Mouse (Mus musculus): ENCODE measurements around the gene Zfp62. TPM values are rescaled to one million over a fixed set of nuclear protein-coding genes. Genes with fewer than 3 reads are reported as not detected.
"Not testable (repeated sequence)": the region's sequence is repeated elsewhere in the genome, so short reads cannot be mapped to it uniquely, and the experiment has no call there.

The Zfp62 gene
- polyA plus RNA-seq, 1 experiment from 2014 or later: 29.4 TPM

DNA sequence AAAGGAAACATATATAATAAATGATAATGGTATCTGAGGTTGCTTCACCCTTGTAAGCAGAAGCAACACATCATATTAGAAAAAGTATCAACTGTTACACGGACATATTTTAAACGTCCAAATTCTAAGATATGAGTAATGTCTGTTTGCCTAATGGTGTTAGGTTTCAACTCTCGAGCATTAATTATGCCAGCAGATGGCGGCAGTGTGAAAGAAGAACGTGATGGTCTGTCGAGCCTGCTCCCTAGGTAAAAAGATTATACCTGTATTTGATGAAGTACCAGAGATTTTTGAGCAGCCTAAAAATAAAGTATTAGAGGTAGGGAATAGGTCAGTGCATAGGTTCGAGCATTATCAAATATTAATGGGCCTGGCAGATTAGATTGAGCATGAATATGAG is 13.4 kb upstream of the Zfp62 start:
- H3K4me2 ChIP-seq (ENCODE audit: low read length): no peak overlapping the region
- no peaks in the 10 kb centered on the region for H3K9me3 ChIP-seq (replicated peaks; ENCODE audit: low read length)
- no peaks in the 10 kb centered on the region for H3K27me3 ChIP-seq (ENCODE audit: insufficient read depth, low read length)
- no peaks in the 10 kb centered on the region for H3K36me3 ChIP-seq (ENCODE audit: insufficient read depth, low read length)
- peak; percentile 84 for TF ChIP-seq CTCF (IDR thresholded peaks at IDR 0.05; ENCODE audit: low read depth)
- ATAC-seq (replicated peaks; ENCODE audit: low FRiP score, low read depth) (no peak), DNase-seq (ENCODE audit: low spot score) (peak; percentile 77)
- no peaks in the 10 kb centered on the region for H3K4me1 ChIP-seq (replicated peaks; ENCODE audit: insufficient read depth, low read length)
- WGBS: 4% methylated on average over 7 of the region's 7 CpGs
- H3K4me3 ChIP-seq (replicated peaks; ENCODE audit: low read depth, low read length): no peak overlapping the region
- no peak overlapping the region for H3K27ac ChIP-seq
- no peak overlapping the region for H3K9ac ChIP-seq (ENCODE audit: low read depth, low read length)

DNA sequence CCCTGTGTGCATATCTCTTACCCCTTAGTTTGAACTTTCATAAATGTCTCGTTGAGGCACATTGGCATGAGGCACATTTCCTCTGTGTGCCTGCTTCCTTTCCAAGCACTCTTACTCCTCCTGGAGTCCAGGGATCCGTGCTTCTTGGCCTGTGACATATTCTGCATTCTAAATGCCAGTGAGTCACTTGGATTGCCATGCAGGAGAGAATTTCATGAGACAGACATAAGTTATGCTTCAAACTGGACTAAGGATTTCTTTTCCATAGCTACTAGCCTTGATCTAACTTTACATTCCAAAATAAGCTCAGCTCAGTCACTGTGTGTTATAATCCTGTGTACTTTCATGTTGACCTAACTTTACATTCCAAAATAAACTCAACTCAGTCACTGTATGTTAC is 12.0 kb upstream of the Zfp62 start:
- DNase-seq (ENCODE audit: low spot score) (no peak), ATAC-seq (replicated peaks; ENCODE audit: low FRiP score, low read depth) (no peak)
- Histone ChIP-seq H3K36me3 (ENCODE audit: insufficient read depth, low read length) (no peaks in the 10 kb centered on the region), H3K27ac (no peak overlapping the region), H3K9ac (ENCODE audit: low read depth, low read length) (no peak overlapping the region), H3K4me1 (replicated peaks; ENCODE audit: insufficient read depth, low read length) (no peaks in the 10 kb centered on the region), H3K4me2 (ENCODE audit: low read length) (no peak overlapping the region), H3K27me3 (ENCODE audit: insufficient read depth, low read length) (no peaks in the 10 kb centered on the region), H3K9me3 (replicated peaks; ENCODE audit: low read length) (no peaks in the 10 kb centered on the region), H3K4me3 (replicated peaks; ENCODE audit: low read depth, low read length) (no peak overlapping the region)
- WGBS: 43% methylated on average over 2 of the region's 2 CpGs
- TF ChIP-seq CTCF (IDR thresholded peaks at IDR 0.05; ENCODE audit: low read depth): no peak

DNA sequence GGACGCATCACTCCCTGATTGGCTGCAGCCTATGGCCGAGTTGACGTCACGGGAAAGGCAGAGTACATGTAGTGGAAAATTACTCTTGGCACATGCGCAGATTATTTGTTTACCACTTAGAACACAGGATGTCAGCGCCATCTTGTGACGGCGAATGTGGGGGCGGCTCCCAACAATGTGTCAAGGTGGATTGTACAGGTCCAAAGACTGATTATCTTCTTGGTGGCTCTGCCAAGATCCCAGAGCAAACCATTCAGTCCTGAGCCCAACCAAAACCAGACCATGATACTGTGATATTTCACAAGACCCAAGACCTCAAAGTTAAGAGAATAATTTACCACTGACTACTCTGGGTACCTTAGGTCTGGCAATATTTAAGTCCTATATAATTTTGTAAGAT is 8.3 kb upstream of the Zfp62 start:
- ATAC-seq (replicated peaks; ENCODE audit: low FRiP score, low read depth); DNase-seq (ENCODE audit: low spot score); H3K4me1 ChIP-seq (replicated peaks; ENCODE audit: insufficient read depth, low read length); H3K4me3 ChIP-seq (replicated peaks; ENCODE audit: low read depth, low read length); H3K36me3 ChIP-seq (ENCODE audit: insufficient read depth, low read length); H3K27ac ChIP-seq; H3K4me2 ChIP-seq (ENCODE audit: low read length); H3K27me3 ChIP-seq (ENCODE audit: insufficient read depth, low read length); H3K9me3 ChIP-seq (replicated peaks; ENCODE audit: low read length); H3K9ac ChIP-seq (ENCODE audit: low read depth, low read length): not testable (repeated sequence)
- WGBS: 94% methylated on average over 8 of the region's 9 CpGs

DNA sequence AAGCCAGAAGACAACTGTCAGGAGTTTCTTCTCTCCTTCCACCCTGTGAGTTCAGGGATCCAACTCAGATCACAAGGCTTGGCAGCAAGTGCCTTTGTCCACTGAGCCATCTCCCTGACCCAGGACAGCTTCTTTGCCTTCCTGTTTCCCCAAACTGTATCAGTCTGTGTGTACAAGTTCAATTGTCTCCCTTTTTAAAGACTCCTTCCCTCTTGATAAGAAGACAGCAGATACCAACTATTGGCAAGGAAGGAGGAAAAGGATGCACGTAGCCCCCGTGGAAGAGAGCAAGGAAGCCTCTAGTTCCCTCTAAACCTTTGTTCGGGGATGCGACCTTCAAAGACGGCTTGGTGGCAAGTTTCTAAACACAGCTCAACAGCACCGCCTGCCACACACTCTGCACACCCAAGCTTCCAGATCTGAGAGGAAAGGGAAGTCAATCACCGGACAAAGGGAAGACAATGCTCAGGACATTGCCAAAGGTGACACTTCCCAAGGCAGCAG is 7.2 kb upstream of the Zfp62 start:
- H3K4me1 ChIP-seq (replicated peaks; ENCODE audit: insufficient read depth, low read length): no peaks in the 10 kb centered on the region
- H3K4me3 ChIP-seq (replicated peaks; ENCODE audit: low read depth, low read length): no peak overlapping the region
- WGBS: 68% methylated on average over 7 of the region's 7 CpGs
- no peak overlapping the region for H3K9ac ChIP-seq (ENCODE audit: low read depth, low read length)
- no peak for TF ChIP-seq CTCF (IDR thresholded peaks at IDR 0.05; ENCODE audit: low read depth)
- H3K27ac ChIP-seq: no peak overlapping the region
- no peaks in the 10 kb centered on the region for H3K27me3 ChIP-seq (ENCODE audit: insufficient read depth, low read length)
- H3K9me3 ChIP-seq (replicated peaks; ENCODE audit: low read length): no peaks in the 10 kb centered on the region
- no peak overlapping the region for H3K4me2 ChIP-seq (ENCODE audit: low read length)
- no peak for ATAC-seq (replicated peaks; ENCODE audit: low FRiP score, low read depth)
- DNase-seq (ENCODE audit: low spot score): peak; percentile 32
- no peaks in the 10 kb centered on the region for H3K36me3 ChIP-seq (ENCODE audit: insufficient read depth, low read length)

DNA sequence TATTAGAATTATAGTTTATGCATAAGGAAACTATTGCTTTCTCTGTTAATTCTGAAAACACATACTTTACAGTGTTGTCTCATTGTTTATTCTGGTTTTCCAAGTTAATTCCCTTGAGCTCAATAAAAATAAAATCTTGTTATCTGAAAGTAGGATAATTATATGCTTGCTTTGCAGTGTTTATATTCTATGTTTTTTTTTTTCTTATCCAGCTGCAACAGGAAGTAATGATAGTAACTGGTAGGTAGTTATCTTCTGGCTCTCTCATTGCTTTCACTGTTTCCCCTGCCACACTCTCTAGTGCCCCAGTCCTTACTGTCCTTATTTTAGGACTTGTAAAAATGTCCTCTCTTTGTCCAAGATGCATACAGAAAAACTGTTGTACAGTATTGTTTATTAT is 2.4 kb upstream of the Zfp62 start:
- no peak for ATAC-seq (replicated peaks; ENCODE audit: low FRiP score, low read depth)
- H3K36me3 ChIP-seq (ENCODE audit: insufficient read depth, low read length): no peaks in the 10 kb centered on the region
- no peak overlapping the region for H3K4me3 ChIP-seq (replicated peaks; ENCODE audit: low read depth, low read length)
- H3K4me2 ChIP-seq (ENCODE audit: low read length): no peak overlapping the region
- no peak overlapping the region for H3K9ac ChIP-seq (ENCODE audit: low read depth, low read length)
- no peak for TF ChIP-seq CTCF (IDR thresholded peaks at IDR 0.05; ENCODE audit: low read depth)
- H3K9me3 ChIP-seq (replicated peaks; ENCODE audit: low read length): no peaks in the 10 kb centered on the region
- no peak for DNase-seq (ENCODE audit: low spot score)
- H3K27ac ChIP-seq: no peak overlapping the region
- no peaks in the 10 kb centered on the region for H3K27me3 ChIP-seq (ENCODE audit: insufficient read depth, low read length)
- peaks cover 13% of the 10 kb centered on the region for H3K4me1 ChIP-seq (replicated peaks; ENCODE audit: insufficient read depth, low read length)

DNA sequence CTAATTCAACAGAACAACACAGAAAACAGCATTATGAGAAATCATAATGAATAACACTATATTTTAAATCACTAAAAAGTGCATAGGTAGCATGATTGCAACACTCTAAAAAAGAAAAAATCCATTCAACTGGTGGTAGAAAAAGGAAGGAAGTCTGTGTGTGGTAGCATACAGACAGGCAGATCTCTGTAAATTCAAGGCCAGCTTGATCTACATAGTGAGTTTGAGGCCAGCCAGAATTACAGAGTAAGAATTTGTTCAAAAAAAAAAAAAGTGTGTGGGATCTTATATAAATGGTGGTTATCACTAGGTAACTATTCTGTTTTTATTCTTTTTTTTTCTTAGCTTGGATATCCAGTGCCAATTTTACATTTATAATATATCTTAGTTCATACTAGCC is 1.9 kb upstream of the Zfp62 start:
- DNase-seq (ENCODE audit: low spot score) (no peak), ATAC-seq (replicated peaks; ENCODE audit: low FRiP score, low read depth) (no peak)
- H3K9me3 ChIP-seq (replicated peaks; ENCODE audit: low read length): no peaks in the 10 kb centered on the region
- H3K9ac ChIP-seq (ENCODE audit: low read depth, low read length): no peak overlapping the region
- H3K27me3 ChIP-seq (ENCODE audit: insufficient read depth, low read length): no peaks in the 10 kb centered on the region
- no peak for TF ChIP-seq CTCF (IDR thresholded peaks at IDR 0.05; ENCODE audit: low read depth)
- no peak overlapping the region for H3K27ac ChIP-seq
- no peaks in the 10 kb centered on the region for H3K36me3 ChIP-seq (ENCODE audit: insufficient read depth, low read length)
- H3K4me1 ChIP-seq (replicated peaks; ENCODE audit: insufficient read depth, low read length): peaks cover 13% of the 10 kb centered on the region
- no peak overlapping the region for H3K4me3 ChIP-seq (replicated peaks; ENCODE audit: low read depth, low read length)
- H3K4me2 ChIP-seq (ENCODE audit: low read length): no peak overlapping the region

DNA sequence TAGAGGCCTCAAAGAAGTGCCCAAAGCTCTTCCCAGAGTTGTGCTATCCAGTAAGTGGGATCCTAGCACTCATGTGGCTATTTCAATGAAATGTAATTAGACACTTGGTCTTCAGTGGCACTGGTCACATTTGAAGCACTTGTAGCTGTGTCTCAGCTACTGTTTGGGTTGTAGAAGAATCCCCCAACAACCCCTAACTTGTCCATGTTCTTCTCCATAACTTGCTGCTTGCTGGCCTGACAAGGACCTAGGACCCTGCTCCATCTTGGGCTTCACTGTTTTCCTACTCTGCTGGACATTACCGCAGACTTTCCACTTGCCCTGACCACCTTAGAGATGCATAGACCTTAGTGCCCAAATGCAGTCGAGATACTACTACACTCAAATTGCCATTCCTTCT is 1.0 kb upstream of the Zfp62 start:
- Histone ChIP-seq H3K36me3 (ENCODE audit: insufficient read depth, low read length) (no peaks in the 10 kb centered on the region), H3K4me2 (ENCODE audit: low read length) (peak overlapping the region; percentile 85), H3K9me3 (replicated peaks; ENCODE audit: low read length) (no peaks in the 10 kb centered on the region), H3K9ac (ENCODE audit: low read depth, low read length) (peak overlapping the region; percentile 91; the same call in 1 of the 2 replicates), H3K4me3 (replicated peaks; ENCODE audit: low read depth, low read length) (peak overlapping the region; percentile 72), H3K27me3 (ENCODE audit: insufficient read depth, low read length) (no peaks in the 10 kb centered on the region), H3K4me1 (replicated peaks; ENCODE audit: insufficient read depth, low read length) (peaks cover 13% of the 10 kb centered on the region), H3K27ac (peak overlapping the region; percentile 96)
- WGBS: 35% methylated on average over 2 of the region's 2 CpGs
- peak; percentile 37 for DNase-seq (ENCODE audit: low spot score)
- no peak for TF ChIP-seq CTCF (IDR thresholded peaks at IDR 0.05; ENCODE audit: low read depth)
- ATAC-seq (replicated peaks; ENCODE audit: low FRiP score, low read depth): no peak
